Mouse (Mus musculus): Measurements from ENCODE around the gene Pum1. TPM values are rescaled to one million over a fixed set of nuclear protein-coding genes. Genes with fewer than 3 reads are reported as not detected.
"Not testable (repeated sequence)": the region's sequence is repeated elsewhere in the genome, so short reads cannot be mapped to it uniquely, and the experiment has no call there.

Pum1 gene
- polyA plus RNA-seq, 1 experiment, result 56.5 TPM

DNA sequence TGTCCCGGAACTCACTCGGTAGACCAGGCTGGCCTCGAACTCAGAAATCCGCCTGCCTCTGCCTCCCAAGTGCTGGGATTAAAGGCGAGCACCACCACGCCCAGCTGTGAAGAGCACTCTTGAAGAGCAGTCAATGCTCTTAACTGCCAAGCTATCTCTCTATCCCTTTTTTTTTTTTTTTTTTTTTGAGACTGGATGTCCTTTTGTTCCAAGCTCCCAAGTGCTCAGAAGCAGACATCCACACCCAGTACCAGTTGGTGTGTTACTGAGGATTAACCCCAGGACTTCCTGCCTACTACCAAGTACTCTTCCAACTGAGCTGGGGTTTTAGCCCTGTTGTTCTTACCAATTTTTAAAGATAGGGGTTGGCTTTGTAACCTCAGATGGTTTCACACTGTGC lies 17.6 kb downstream of the Pum1 start:
- TF ChIP-seq CTCF (IDR thresholded peaks at IDR 0.05; ENCODE audit: control insufficient read depth, insufficient read depth, insufficient replicate concordance, low read depth, low read length) (no peak), POLR2A (IDR thresholded peaks at IDR 0.05; ENCODE audit: control insufficient read depth, low read depth, low read length) (no peak)
- Histone ChIP-seq H3K27ac (ENCODE audit: control insufficient read depth, insufficient read depth, low read depth, low read length) (no peak overlapping the region), H3K4me1 (ENCODE audit: control insufficient read depth, insufficient read depth, low read length) (no peaks in the 10 kb centered on the region), H3K27me3 (ENCODE audit: control insufficient read depth, insufficient read depth, low read length) (no peaks in the 10 kb centered on the region), H3K4me3 (ENCODE audit: control insufficient read depth, low read depth, low read length) (no peak overlapping the region), H3K36me3 (ENCODE audit: control insufficient read depth, insufficient read depth, low read length) (no peaks in the 10 kb centered on the region)

DNA sequence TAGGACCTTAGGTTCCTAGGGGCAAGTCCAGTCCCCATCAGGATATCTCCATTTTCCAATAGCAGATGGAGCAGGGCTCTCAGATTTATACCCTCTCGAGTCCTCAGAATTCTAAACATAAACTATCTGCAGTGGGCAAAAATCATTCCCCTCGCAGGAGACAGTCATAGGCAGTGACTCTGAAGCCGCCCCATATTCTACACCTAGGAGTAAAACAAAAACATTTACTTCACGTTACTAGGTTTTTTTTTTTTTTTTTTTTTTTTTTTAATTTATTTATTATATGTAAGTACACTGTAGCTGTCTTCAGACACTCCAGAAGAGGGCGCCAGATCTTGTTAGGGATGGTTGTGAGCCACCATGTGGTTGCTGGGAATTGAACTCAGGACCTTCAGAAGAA lies 19.9 kb downstream of the Pum1 start:
- H3K4me1 ChIP-seq (ENCODE audit: control insufficient read depth, insufficient read depth, low read length); H3K36me3 ChIP-seq (ENCODE audit: control insufficient read depth, insufficient read depth, low read length); H3K27ac ChIP-seq (ENCODE audit: control insufficient read depth, insufficient read depth, low read depth, low read length); H3K27me3 ChIP-seq (ENCODE audit: control insufficient read depth, insufficient read depth, low read length); H3K4me3 ChIP-seq (ENCODE audit: control insufficient read depth, low read depth, low read length): not testable (repeated sequence)

DNA sequence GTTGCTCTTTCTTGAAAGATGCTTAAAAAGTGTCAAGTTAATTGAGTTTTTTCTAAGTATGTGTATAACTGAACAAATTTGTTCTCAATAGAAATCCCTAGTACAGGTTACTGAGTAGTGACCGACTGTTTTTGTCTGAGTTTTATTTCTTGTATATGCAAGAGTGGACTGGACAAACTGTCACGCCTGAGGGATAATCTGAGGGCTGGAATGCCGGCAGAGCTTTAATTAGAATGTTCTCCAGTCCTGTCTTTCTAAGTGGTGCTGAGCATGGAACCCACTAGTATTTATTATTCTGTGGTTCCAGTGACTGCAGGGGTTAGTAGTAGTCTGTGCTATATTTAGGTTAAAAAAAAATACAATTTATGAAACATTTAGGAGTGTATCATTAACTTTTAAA lies 30.8 kb downstream of the Pum1 start:
- Histone ChIP-seq H3K27me3 (ENCODE audit: control insufficient read depth, insufficient read depth, low read length) (no peaks in the 10 kb centered on the region), H3K27ac (ENCODE audit: control insufficient read depth, insufficient read depth, low read depth, low read length) (no peak overlapping the region), H3K4me1 (ENCODE audit: control insufficient read depth, insufficient read depth, low read length) (no peaks in the 10 kb centered on the region), H3K4me3 (ENCODE audit: control insufficient read depth, low read depth, low read length) (no peak overlapping the region), H3K36me3 (ENCODE audit: control insufficient read depth, insufficient read depth, low read length) (no peaks in the 10 kb centered on the region)
- TF ChIP-seq POLR2A (IDR thresholded peaks at IDR 0.05; ENCODE audit: control insufficient read depth, low read depth, low read length), result no peak
- TF ChIP-seq CTCF (IDR thresholded peaks at IDR 0.05; ENCODE audit: control insufficient read depth, insufficient read depth, insufficient replicate concordance, low read depth, low read length), result no peak

DNA sequence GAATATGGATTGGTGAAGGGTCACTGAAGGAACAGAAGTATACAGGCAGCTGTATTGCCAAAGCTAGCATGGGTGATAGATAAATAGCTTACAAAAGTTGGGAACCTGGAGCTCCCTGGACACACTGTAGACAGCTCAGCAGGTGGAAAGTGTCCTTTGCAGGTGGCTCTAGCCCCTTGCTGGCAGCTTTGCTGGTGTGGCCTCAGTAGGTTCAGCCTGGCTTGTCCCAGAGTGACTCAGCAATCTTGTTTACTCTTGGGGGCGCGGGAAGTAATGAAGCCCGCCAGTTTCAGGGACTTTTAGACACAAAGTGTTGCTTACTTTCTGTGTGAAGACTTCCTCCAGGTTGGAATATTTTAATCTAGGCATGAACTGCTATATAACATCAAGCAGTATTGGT lies 31.9 kb downstream of the Pum1 start:
- Histone ChIP-seq H3K36me3 (ENCODE audit: control insufficient read depth, insufficient read depth, low read length) (no peaks in the 10 kb centered on the region), H3K4me3 (ENCODE audit: control insufficient read depth, low read depth, low read length) (no peak overlapping the region), H3K4me1 (ENCODE audit: control insufficient read depth, insufficient read depth, low read length) (no peaks in the 10 kb centered on the region), H3K27ac (ENCODE audit: control insufficient read depth, insufficient read depth, low read depth, low read length) (no peak overlapping the region), H3K27me3 (ENCODE audit: control insufficient read depth, insufficient read depth, low read length) (no peaks in the 10 kb centered on the region)
- TF ChIP-seq CTCF (IDR thresholded peaks at IDR 0.05; ENCODE audit: control insufficient read depth, insufficient read depth, insufficient replicate concordance, low read depth, low read length), result no peak
- no peak for TF ChIP-seq POLR2A (IDR thresholded peaks at IDR 0.05; ENCODE audit: control insufficient read depth, low read depth, low read length)

DNA sequence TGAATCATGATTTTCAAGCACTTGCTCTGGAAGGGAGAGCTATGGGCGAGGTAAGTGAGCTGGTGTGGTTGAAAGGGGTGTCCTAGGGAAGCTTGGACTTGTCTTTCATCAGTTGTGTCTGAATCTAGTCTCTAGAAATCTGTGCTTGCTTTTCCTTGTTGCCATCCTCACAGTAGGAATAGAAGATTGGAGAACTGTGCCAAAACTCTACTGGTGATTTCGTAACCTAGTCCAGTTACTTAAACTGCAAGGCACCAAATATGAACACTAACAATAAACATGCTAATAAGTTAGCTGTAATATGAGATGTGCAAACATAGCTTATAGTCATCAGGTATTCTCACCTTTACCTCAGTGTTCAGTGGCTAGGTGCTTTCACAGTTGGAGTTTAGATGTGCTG lies 37.9 kb downstream of the Pum1 start:
- no peak overlapping the region for H3K27ac ChIP-seq (ENCODE audit: control insufficient read depth, insufficient read depth, low read depth, low read length)
- TF ChIP-seq CTCF (IDR thresholded peaks at IDR 0.05; ENCODE audit: control insufficient read depth, insufficient read depth, insufficient replicate concordance, low read depth, low read length) (no peak), POLR2A (IDR thresholded peaks at IDR 0.05; ENCODE audit: control insufficient read depth, low read depth, low read length) (no peak)
- no peaks in the 10 kb centered on the region for H3K27me3 ChIP-seq (ENCODE audit: control insufficient read depth, insufficient read depth, low read length)
- H3K4me1 ChIP-seq (ENCODE audit: control insufficient read depth, insufficient read depth, low read length), result no peaks in the 10 kb centered on the region
- no peak overlapping the region for H3K4me3 ChIP-seq (ENCODE audit: control insufficient read depth, low read depth, low read length)
- peaks cover 2% of the 10 kb centered on the region; the same call in 1 of the 2 replicates for H3K36me3 ChIP-seq (ENCODE audit: control insufficient read depth, insufficient read depth, low read length)

DNA sequence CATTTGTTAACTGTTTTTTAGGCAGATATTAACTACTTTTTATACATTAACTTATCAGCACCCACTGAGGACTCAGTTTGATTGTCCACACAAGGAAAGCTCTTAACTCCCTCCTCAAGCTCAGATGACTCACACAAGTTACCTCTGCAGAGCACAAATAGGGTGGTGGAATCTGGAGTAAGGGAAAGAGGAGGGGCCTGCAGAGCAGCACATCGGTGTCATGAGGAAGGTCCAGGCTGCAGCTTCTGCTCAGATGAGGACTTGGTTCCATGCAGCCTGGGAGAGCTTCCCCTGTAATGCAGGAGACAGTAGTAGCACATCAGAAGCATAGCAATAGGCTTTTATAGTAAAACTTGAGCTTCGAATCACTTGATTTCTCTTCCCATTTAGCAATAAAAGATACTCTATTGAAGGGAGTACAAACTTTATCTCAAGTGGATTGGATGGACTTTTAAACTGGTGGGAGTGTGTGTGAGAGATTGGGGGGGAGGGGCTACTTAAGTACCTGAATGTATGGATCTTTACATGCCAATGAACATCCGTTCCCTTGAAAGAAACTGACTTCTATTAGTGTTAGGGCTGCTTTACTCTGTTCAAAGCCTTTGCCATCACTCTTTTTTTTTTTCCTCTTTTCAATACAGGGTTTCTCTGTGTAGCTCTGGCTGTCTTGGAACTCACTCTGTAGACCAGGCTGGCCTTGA lies 39.9 kb downstream of the Pum1 start:
- peaks cover 2% of the 10 kb centered on the region; the same call in 1 of the 2 replicates for H3K36me3 ChIP-seq (ENCODE audit: control insufficient read depth, insufficient read depth, low read length)
- no peak overlapping the region for H3K27ac ChIP-seq (ENCODE audit: control insufficient read depth, insufficient read depth, low read depth, low read length)
- TF ChIP-seq POLR2A (IDR thresholded peaks at IDR 0.05; ENCODE audit: control insufficient read depth, low read depth, low read length) (no peak), CTCF (IDR thresholded peaks at IDR 0.05; ENCODE audit: control insufficient read depth, insufficient read depth, insufficient replicate concordance, low read depth, low read length) (no peak)
- H3K4me1 ChIP-seq (ENCODE audit: control insufficient read depth, insufficient read depth, low read length), result no peaks in the 10 kb centered on the region
- H3K27me3 ChIP-seq (ENCODE audit: control insufficient read depth, insufficient read depth, low read length), result no peaks in the 10 kb centered on the region
- no peak overlapping the region for H3K4me3 ChIP-seq (ENCODE audit: control insufficient read depth, low read depth, low read length)

DNA sequence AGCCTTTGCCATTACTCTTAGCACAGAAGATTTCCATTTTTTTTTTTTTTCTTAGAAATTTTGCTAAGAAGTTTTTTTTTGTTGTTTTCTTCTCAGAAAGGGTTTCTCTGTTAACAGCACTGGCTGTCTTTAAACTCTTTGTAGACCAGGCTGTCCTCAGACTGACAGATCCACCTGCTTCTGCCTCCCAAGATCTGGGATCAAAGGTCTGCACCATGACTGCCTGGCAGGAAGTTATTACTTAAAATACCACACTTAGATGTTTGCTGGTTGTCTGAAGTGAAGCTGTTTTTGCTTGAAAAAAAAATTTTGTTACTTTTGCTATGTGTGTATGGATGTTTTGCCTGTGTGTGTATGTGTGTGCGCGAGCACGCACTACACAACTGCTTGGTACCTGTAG lies 40.5 kb downstream of the Pum1 start:
- Histone ChIP-seq H3K36me3 (ENCODE audit: control insufficient read depth, insufficient read depth, low read length) (peaks cover 2% of the 10 kb centered on the region; the same call in 1 of the 2 replicates), H3K4me1 (ENCODE audit: control insufficient read depth, insufficient read depth, low read length) (no peaks in the 10 kb centered on the region), H3K27me3 (ENCODE audit: control insufficient read depth, insufficient read depth, low read length) (no peaks in the 10 kb centered on the region), H3K27ac (ENCODE audit: control insufficient read depth, insufficient read depth, low read depth, low read length) (no peak overlapping the region), H3K4me3 (ENCODE audit: control insufficient read depth, low read depth, low read length) (no peak overlapping the region)
- TF ChIP-seq CTCF (IDR thresholded peaks at IDR 0.05; ENCODE audit: control insufficient read depth, insufficient read depth, insufficient replicate concordance, low read depth, low read length), result no peak
- TF ChIP-seq POLR2A (IDR thresholded peaks at IDR 0.05; ENCODE audit: control insufficient read depth, low read depth, low read length), result no peak

DNA sequence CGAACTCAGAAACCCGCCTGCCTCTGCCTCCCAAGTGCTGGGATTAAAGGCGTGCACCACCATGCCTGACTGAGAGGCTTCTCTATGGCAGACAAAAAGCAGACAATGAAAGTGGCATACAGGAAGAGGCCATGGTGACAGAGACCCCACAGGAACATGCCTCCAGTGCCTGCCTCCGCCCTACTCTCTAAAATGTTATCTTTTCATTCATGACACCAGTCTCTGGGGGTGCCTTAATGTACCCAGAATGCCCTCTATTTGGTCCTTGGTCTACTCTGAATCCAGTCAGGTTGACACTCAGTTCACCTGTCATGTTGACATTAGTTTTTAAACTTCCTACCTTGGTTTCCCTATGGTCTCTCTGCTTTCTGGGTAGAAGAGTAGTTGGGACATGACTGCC lies 41.5 kb downstream of the Pum1 start:
- TF ChIP-seq CTCF (IDR thresholded peaks at IDR 0.05; ENCODE audit: control insufficient read depth, insufficient read depth, insufficient replicate concordance, low read depth, low read length) (no peak), POLR2A (IDR thresholded peaks at IDR 0.05; ENCODE audit: control insufficient read depth, low read depth, low read length) (no peak)
- Histone ChIP-seq H3K4me1 (ENCODE audit: control insufficient read depth, insufficient read depth, low read length) (no peaks in the 10 kb centered on the region), H3K27me3 (ENCODE audit: control insufficient read depth, insufficient read depth, low read length) (no peaks in the 10 kb centered on the region), H3K4me3 (ENCODE audit: control insufficient read depth, low read depth, low read length) (no peak overlapping the region), H3K36me3 (ENCODE audit: control insufficient read depth, insufficient read depth, low read length) (peaks cover 2% of the 10 kb centered on the region; the same call in 1 of the 2 replicates), H3K27ac (ENCODE audit: control insufficient read depth, insufficient read depth, low read depth, low read length) (no peak overlapping the region)
